24 mouse cellular contexts compared by ENCODE assay signal in the genomic region with DNA sequence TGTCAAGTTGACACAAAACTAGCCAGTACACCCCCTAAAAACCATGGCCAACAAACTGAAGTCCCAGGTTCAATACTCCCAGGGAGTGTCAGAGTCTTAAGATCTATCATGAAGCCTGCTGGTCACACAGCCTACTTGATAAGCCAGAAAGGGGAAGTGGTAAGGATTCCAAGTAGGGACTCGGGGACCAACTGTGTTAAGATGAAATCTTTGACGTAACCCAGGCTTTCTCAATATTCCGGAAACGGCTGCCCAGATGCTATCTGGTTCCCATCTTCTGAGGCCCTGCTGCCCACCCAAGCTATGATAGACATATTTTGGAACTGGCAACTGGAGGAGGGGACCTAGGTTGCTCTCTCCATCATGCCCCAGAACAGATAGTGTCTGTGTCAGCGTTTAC. TPM values are rescaled to one million over a fixed set of nuclear protein-coding genes. Genes with fewer than 3 reads are reported as not detected.
DNase-seq lines count a peak whose midpoint lies in the region; ATAC-seq lines count a peak whose summit lies in the region.
"Had no signal": no experiment of that assay in that cellular context is flagged by ENCODE, and none has a peak within 500 bp of the region (broad histone marks: within the 10 kb centered on the region; RNA-seq: fewer than 3 reads in every experiment).

No protein-coding gene starts in this region.

- no peaks in the 10 kb centered on the region for H3K27me3 ChIP-seq in splenic B cell, adult 2 months (ENCODE audit: control insufficient read depth, insufficient read depth, low read length, poor library complexity, severe bottlenecking)
- H3K27me3 ChIP-seq in forebrain, embryonic 10.5 days (ENCODE audit: poor library complexity, severe bottlenecking) = no peaks in the 10 kb centered on the region
- H3K27me3 ChIP-seq: embryonic facial prominence, embryonic 13.5 days; heart, embryonic 13.5 days; limb, embryonic 13.5 days had no signal

- H3K4me3 ChIP-seq in forebrain, embryonic 10.5 days = no peak overlapping the region
- H3K4me3 ChIP-seq: embryonic facial prominence, embryonic 13.5 days; heart, embryonic 13.5 days; limb, embryonic 13.5 days had no signal

- peak; percentile 96 for ATAC-seq in hematopoietic stem cell, adult 5-6 weeks (replicated peaks in 1 of 2; ENCODE audit: insufficient read depth in 1 of 2, low FRiP score in 2 of 2, low TSS enrichment in 1 of 2, low read depth in 1 of 2, poor library complexity in 2 of 2, severe bottlenecking in 2 of 2)
- ATAC-seq: CD4-positive, CD25-positive, alpha-beta regulatory T cell, adult 4 months; forebrain, postnatal 0 days; hindbrain, embryonic 16.5 days; intestine, embryonic 16.5 days; lung, postnatal 0 days had no signal

- peak; percentile 2 for DNase-seq in thymus, postnatal 14 days
- DNase-seq in thymus, postnatal 25 days = no peak
- peak; percentile 96 for DNase-seq in MEL-GATA-1-ER (ENCODE audit: extremely low read depth, low read depth)
- DNase-seq in splenic B cell, adult 2 months (ENCODE audit: low read depth, low spot score) = peak; percentile 49
- no peak for DNase-seq in cerebellum, postnatal 4 days (ENCODE audit: low spot score in 2 of 2)
- no peak for DNase-seq in forebrain, embryonic 10.5 days (ENCODE audit: extremely low spot score, low spot score)
- DNase-seq: adrenal gland, postnatal 36 days; cerebellum, adult 8-10 months; forebrain, postnatal 0 days; heart, postnatal 36 days; layer of hippocampus, postnatal 36 days had no signal

- no peak overlapping the region for H3K27ac ChIP-seq in forebrain, embryonic 10.5 days
- H3K27ac ChIP-seq: embryonic facial prominence, embryonic 13.5 days; heart, embryonic 13.5 days; limb, embryonic 13.5 days; liver, embryonic 14.5 days had no signal

- H3K9me3 ChIP-seq in forebrain, embryonic 10.5 days = no peaks in the 10 kb centered on the region
- H3K9me3 ChIP-seq: embryonic facial prominence, embryonic 13.5 days; heart, embryonic 13.5 days; limb, embryonic 13.5 days had no signal

- H3K4me1 ChIP-seq in forebrain, embryonic 10.5 days = no peaks in the 10 kb centered on the region
- H3K4me1 ChIP-seq: embryonic facial prominence, embryonic 13.5 days; heart, embryonic 13.5 days; limb, embryonic 13.5 days had no signal

- 90% methylated on average over 5 of the region's 5 CpGs for WGBS in forebrain, embryonic 10.5 days

- H3K36me3 ChIP-seq in splenic B cell, adult 2 months (ENCODE audit: control insufficient read depth, insufficient read depth, low read length, poor library complexity, severe bottlenecking) = no peaks in the 10 kb centered on the region
- H3K36me3 ChIP-seq in forebrain, embryonic 10.5 days (replicated peaks) = no peaks in the 10 kb centered on the region
- H3K36me3 ChIP-seq: embryonic facial prominence, embryonic 13.5 days; heart, embryonic 13.5 days; limb, embryonic 13.5 days had no signal

RNA-seq across cellular contexts. Expression of gene Rab44, which starts 2.6 kb away (rescaled TPM):
- 27.8 and 58.2 TPM in 2 replicates for total RNA-seq in hematopoietic stem cell, adult 5-6 weeks (2017)
- polyA plus RNA-seq in forebrain, embryonic 10.5 days (2016; fragmentation: Nextera tagmentation; extraction: Ambion mirVana) = 0.20 and 0.25 TPM in 2 replicates
- total RNA-seq: forebrain, postnatal 0 days; layer of hippocampus, adult 18-20 months; layer of hippocampus, postnatal 36 days; left cerebral cortex, postnatal 14 days; midbrain, postnatal 0 days had no signal
- polyA plus RNA-seq: CD4-positive, CD25-positive, alpha-beta regulatory T cell, adult 4 months; forebrain, postnatal 0 days; midbrain, postnatal 0 days; testis, adult 2 months had no signal

RNA-seq across cellular contexts. Expression of gene Cdkn1a, which starts 20.6 kb away (rescaled TPM):
- 7.1 and 9.0 TPM in 2 replicates for total RNA-seq in hematopoietic stem cell, adult 5-6 weeks (2017)
- 14.0 and 16.8 TPM in 2 replicates for polyA plus RNA-seq in forebrain, embryonic 10.5 days (2016; fragmentation: Nextera tagmentation; extraction: Ambion mirVana)

Comparison
In these comparisons a context has a peak if more than half of its experiments do, and no peak if none do; other contexts are left out.
1. DNase-seq: peak in thymus, postnatal 14 days (single experiment), MEL-GATA-1-ER (single experiment) and splenic B cell, adult 2 months (single experiment); none in thymus, postnatal 25 days (single experiment), cerebellum, postnatal 4 days (0 of 2) and forebrain, embryonic 10.5 days (single experiment).